Mouse (Mus musculus) WW6 (cell line): ENCODE data around the gene Pawr.
"Not testable (repeated sequence)": the region's sequence is repeated elsewhere in the genome, so short reads cannot be mapped to it uniquely, and the experiment has no call there.

Source experiments
- DNase-seq: peaks from one replicate; pipeline ENCODE4 v3.0.0-alpha.2; 2013; ENCODE audit warnings: low read depth, low spot score

Gene Pawr

GRCm38 (mm10) chr10:108314396-108314795 lies 17.5 kb upstream of the Pawr start:
- no peak for DNase-seq

GRCm38 (mm10) chr10:108315236-108315635 lies 16.7 kb upstream of the Pawr start:
- DNase-seq: no peak

- no peak for DNase-seq
These were observed 3.6 kb upstream of the Pawr start for GRCm38 (mm10) chr10:108328356-108328755.

- DNase-seq: no peak
These were observed 2.9 kb upstream of the Pawr start for GRCm38 (mm10) chr10:108328983-108329382.

GRCm38 (mm10) chr10:108329771-108330170 lies 2.1 kb upstream of the Pawr start:
- no peak for DNase-seq

GRCm38 (mm10) chr10:108330964-108331363 lies 957 bp upstream of the Pawr start:
- DNase-seq: no peak

- no peak for DNase-seq
These were observed 935 bp downstream of the Pawr start for GRCm38 (mm10) chr10:108332571-108333541.

- DNase-seq: no peak
These were observed 1.7 kb downstream of the Pawr start for GRCm38 (mm10) chr10:108333642-108334041.

- DNase-seq: no peak
These were observed 2.2 kb downstream of the Pawr start for GRCm38 (mm10) chr10:108334096-108334495.

GRCm38 (mm10) chr10:108335736-108336292 lies 3.9 kb downstream of the Pawr start:
- DNase-seq: no peak

- DNase-seq: no peak
These were observed 4.7 kb downstream of the Pawr start for GRCm38 (mm10) chr10:108336581-108336980.

- no peak for DNase-seq
These were observed 6.4 kb downstream of the Pawr start for GRCm38 (mm10) chr10:108338055-108338961.

- DNase-seq: no peak
These were observed 7.2 kb downstream of the Pawr start for GRCm38 (mm10) chr10:108339118-108339517.

GRCm38 (mm10) chr10:108339872-108340271 lies 8.0 kb downstream of the Pawr start:
- DNase-seq: no peak

GRCm38 (mm10) chr10:108343734-108344133 lies 11.8 kb downstream of the Pawr start:
- DNase-seq: no peak

GRCm38 (mm10) chr10:108345123-108345522 lies 13.2 kb downstream of the Pawr start:
- no peak for DNase-seq

- DNase-seq: not testable (repeated sequence)
These were observed 14.4 kb downstream of the Pawr start for GRCm38 (mm10) chr10:108346301-108346700.

- no peak for DNase-seq
These were observed 18.5 kb downstream of the Pawr start for GRCm38 (mm10) chr10:108350125-108351070.

GRCm38 (mm10) chr10:108352944-108353343 lies 21.0 kb downstream of the Pawr start:
- no peak for DNase-seq

- DNase-seq: no peak
These were observed 22.9 kb downstream of the Pawr start for GRCm38 (mm10) chr10:108354726-108355391.
